Mouse (Mus musculus) ZHBTc4 (cell line): ENCODE results near the gene Nhlh2.

Source experiments
- DNase-seq: peaks from one replicate; pipeline ENCODE4 v3.0.0-alpha.2; 2011; ENCODE audit warnings: low read depth, low spot score

Gene Nhlh2

GRCm38 (mm10) chr3:102024981-102025451 lies 15.1 kb downstream of the Nhlh2 start:
- DNase-seq: no peak

- no peak for DNase-seq
Observed at GRCm38 (mm10) chr3:102025659-102026058, 15.8 kb downstream of the Nhlh2 start.

- peak; percentile 77 for DNase-seq
Observed at GRCm38 (mm10) chr3:102027880-102028279, 18.0 kb downstream of the Nhlh2 start.

- DNase-seq: no peak
Observed at GRCm38 (mm10) chr3:102037806-102038205, 27.9 kb downstream of the Nhlh2 start.

- no peak for DNase-seq
Observed at GRCm38 (mm10) chr3:102038608-102039007, 28.7 kb downstream of the Nhlh2 start.

GRCm38 (mm10) chr3:102041632-102042031 lies 31.8 kb downstream of the Nhlh2 start:
- DNase-seq: no peak

- no peak for DNase-seq
Observed at GRCm38 (mm10) chr3:102045071-102045470, 35.2 kb downstream of the Nhlh2 start.

GRCm38 (mm10) chr3:102047532-102047931 lies 37.7 kb downstream of the Nhlh2 start:
- no peak for DNase-seq

GRCm38 (mm10) chr3:102049207-102050104 lies 39.6 kb downstream of the Nhlh2 start:
- DNase-seq: peak; percentile 46

GRCm38 (mm10) chr3:102052036-102052435 lies 42.2 kb downstream of the Nhlh2 start:
- DNase-seq: no peak

GRCm38 (mm10) chr3:102053293-102053692 lies 43.4 kb downstream of the Nhlh2 start:
- DNase-seq: peak; percentile 33

GRCm38 (mm10) chr3:102055878-102056277 lies 46.0 kb downstream of the Nhlh2 start:
- DNase-seq: no peak

- peak; percentile 65 for DNase-seq
Observed at GRCm38 (mm10) chr3:102060065-102060464, 50.2 kb downstream of the Nhlh2 start.

- peak; percentile 91 for DNase-seq
Observed at GRCm38 (mm10) chr3:102061923-102062670, 52.2 kb downstream of the Nhlh2 start.

GRCm38 (mm10) chr3:102062671-102063010 lies 52.8 kb downstream of the Nhlh2 start:
- no peak for DNase-seq

- peak; percentile 40 for DNase-seq
Observed at GRCm38 (mm10) chr3:102063273-102064120, 53.6 kb downstream of the Nhlh2 start.

- DNase-seq: no peak
Observed at GRCm38 (mm10) chr3:102064566-102064965, 54.7 kb downstream of the Nhlh2 start.
